Mouse (Mus musculus) right cerebral cortex, adult 2 months (tissue): ENCODE data around the gene Cyth3.

Experiments used
- DNase-seq, 2 experiments: peaks; one replicate each; pipeline ENCODE4 v3.0.0; 2021 to 2022; ENCODE audit warnings: low spot score in 2 of 2

Gene Cyth3

DNA sequence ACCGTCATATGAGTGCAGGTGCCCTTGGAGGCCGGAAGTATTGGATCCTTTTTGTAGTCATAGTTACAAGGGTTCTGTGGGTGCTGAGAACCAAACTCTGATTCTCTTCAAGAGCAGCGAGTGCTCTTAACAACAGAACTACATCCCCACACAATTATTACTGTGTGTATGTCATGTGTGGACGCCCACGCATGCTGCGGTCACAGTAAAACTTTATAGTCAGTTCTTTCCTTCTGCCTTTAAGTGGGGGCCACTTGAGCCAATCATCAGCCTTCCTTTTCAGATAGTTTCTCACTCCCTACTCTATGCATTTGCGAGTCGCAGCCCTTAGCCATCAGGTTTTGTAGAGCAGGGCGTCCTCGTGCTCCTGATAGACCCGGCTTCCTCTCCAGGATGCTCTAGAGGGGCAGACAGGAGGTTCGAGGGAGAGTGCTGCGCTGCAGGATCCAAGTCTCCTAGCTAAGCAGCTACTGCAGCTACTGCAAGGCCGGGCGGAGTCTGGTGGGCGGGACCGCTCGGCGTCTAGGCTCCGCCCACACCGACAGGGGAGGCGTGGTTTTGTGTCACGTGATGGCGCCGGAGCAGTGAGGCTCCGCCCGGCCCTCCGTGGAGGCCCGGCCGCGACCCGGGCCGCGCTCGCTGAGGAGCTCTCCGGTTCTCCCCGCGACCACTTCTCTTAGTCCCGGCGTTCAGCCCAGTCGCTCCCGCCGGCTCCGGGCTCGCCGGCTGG lies at the start of gene Cyth3:
Gene Cyth3 (plus strand): TSS at position 555 of the 730 bp plus-strand sequence.
- DNase-seq = peak; percentile 92 to 96

DNA sequence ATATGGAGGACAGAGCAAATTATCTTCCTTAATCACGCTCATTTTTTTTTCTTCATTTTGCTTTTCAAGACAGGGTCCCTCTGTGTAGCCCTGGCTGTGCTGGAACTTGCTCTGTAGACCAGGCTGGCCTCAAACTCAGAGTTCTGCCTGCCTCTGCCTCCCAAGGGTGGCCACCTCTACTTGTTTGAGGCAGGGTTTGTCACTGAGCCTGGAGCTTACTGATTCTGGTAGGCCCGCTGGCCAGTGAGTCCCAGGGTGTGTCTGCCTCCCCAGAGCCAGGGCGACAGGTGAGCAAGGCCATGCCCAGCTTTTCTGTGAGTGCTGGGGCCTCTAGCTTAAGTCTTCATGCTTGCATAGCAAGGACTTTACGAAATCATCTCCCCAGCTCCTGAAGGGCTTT lies 49.2 kb upstream of the Cyth3 start:
- DNase-seq = no peak

DNA sequence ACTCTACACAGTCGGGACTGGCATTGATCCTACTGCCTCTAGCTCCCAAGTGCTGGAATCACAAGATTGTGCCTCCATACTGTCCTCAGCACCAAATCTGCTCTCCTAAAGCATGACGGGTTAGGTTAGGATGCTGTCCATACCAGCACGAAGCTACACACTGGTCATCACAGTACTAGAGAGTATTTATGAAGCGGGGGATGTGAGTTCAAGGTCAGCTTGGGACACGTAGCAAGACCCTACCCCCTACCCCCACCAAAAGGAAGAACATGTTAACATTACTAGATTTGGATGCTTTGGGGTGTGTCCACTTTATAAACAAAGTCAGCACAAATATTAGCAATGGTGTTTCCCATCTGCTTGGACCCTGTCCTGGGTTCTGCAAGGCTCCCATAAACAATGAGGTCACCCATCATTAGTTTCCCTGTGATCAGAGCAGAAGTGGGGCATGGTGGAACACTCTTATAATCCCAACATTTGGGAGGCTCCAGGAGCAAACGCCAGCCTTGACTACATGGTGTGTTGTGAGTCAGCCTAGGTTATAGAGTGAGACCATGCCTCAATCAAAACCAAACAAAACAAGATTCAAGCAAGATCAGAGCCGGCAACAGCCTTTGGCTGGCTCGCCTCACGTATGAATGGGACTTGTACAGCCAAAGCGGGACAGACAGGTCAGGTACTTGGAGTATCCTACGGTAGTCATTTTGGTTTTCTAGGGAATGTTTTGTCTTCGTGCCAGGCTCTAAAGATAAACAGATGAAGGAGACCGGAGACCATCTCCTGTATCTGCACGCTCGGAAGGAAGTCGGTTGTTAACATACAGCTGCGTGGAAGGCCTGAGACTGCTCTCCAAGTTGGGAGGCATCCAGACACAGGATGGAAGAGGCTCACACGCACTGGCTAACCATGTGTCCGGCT lies 47.7 kb upstream of the Cyth3 start:
- no peak for DNase-seq

GRCm38 (mm10) chr5:143579537-143580203 lies 42.6 kb upstream of the Cyth3 start:
- DNase-seq = peak; percentile 48 to 59

DNA sequence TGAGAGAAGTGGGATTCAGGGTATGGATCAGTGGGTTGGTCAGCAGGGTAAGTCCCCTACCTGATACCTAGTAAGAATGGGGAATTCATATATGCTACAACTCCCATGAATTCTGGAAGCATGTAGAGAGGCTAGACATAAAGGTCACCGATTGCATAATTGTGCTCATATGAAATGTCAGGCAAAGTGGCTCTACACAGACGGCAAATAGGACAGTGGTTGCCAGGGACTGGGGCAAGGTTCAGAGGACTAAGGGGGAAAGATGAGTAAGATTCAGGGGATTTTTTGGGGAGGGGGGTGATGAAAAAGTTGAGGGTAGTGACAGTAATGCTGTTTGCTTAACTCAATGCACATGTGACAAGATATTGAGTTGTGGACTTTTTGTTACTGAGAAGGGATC lies 41.3 kb upstream of the Cyth3 start:
- DNase-seq = no peak

GRCm38 (mm10) chr5:143581874-143582273 lies 40.4 kb upstream of the Cyth3 start:
- DNase-seq = peak in 1 of 2 experiments; percentile 36

GRCm38 (mm10) chr5:143583081-143583480 lies 39.2 kb upstream of the Cyth3 start:
- DNase-seq = no peak

DNA sequence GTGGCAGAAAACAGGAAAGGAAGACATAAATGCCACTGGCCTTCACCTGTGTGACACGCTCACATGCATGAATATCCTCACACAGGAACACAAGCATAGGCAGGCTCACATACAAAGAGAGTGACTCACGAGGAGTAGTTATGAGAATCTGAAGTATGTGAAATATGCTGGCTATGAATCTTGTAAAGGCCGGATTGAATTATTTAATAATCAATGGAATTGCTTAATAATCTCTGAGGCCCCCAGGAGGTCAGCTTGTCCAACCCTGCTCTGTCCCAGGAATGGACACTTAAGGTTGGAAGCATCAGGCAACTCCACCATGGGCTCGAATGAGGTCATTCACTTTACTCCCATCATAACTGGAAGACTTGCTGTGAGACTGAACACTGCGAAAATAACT lies 37.3 kb upstream of the Cyth3 start:
- no peak for DNase-seq

GRCm38 (mm10) chr5:143586386-143586785 lies 35.9 kb upstream of the Cyth3 start:
- DNase-seq = no peak

DNA sequence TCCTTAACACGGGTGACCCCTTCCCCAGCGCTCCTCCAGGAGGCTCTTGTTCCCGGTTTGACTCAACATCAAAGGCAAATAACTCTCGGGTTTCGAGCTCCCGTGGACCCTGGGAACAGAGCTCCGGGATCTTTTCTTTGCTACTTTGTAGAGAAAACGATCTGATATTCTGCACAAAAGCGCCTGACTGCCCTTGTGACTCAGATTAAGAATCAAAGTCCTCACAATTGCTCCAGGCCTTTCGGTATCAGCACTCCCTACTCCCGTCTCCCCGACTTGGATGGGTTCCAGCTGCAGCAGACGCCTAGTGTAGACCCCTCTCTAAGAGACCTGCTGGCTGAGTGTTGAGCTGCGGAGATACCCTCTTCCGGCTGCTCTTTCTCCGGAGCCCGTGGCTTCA lies 33.1 kb upstream of the Cyth3 start:
- DNase-seq = no peak

DNA sequence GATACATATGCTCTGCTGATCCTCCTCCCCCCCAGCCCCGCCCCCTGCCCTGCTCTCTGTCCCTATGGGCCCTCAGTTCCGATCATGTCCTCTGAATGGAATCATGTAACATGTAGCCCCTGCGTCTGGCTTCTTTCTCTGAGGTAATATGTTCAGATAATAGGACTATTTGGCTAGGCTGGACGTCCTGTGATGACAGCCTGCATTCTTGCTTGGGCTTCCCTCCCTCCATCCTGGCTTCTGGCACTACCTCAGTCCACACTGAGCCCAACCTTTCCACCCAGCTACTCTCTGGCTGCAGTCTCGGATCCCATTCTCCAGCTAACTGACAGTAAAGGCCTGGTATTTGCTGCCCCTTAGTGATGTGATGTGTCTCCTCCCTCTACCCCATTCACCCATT lies 29.3 kb upstream of the Cyth3 start:
- no peak for DNase-seq

DNA sequence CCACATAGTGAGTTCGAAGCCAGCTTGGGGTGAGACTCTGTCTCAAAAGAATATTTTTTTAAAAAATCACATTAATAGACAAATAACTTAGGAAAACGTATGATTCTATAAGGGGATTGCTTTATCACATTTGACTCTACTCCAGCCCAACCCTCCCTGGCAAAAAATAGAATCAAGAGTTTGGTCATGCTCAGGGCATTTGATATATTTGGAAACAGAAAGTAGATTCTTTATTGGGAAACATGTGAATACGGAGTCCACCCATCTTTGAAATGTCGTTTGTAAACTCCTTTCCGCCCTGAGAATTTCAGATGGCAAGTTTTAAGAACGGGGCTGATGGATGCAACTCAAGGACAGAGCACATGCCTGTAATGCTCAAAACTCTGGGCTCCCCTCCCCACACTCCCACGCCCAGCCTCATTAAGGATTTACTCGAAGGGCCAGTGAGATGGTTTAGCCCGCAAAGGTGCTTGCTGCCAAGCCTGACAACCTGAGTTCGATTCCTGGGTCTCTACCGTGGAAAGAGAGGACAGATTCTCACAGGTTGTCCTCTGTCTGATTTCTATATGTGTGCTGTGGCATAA lies 28.6 kb upstream of the Cyth3 start:
- no peak for DNase-seq

DNA sequence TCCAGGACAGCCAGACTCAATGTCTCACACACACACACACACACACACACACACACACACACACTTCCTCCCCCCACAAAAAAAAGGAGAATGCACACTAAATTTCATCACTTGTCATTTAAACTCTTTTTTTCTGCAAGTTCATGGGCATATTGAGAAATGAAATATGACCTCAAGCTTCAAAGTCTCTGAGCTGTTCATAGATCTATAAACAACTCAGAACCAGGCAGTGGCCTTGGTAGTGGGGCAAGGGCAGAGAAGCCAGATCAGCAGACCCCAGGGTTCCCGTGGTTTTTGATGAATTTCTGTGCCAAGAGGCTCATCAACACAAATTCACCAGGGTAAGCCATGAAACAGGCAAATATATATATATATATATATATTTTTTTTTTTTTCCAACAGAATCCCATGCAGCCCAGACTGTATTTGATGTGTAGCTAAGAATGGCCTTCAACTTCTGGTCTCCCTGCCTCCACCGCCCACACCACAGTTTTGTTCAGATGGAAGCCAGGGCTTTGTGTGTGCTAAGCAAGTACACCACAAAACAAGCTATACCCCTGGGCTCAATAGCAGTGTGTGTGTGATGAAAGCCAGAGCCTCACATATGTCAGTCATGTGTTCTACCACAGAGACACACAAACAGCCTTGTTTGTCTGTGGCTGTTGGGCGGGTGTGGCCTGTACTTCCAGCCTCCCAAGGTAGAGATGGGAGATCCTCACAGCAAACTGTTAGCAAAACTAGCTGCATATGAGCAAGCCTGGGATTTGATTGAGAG lies 27.8 kb upstream of the Cyth3 start:
- no peak for DNase-seq

DNA sequence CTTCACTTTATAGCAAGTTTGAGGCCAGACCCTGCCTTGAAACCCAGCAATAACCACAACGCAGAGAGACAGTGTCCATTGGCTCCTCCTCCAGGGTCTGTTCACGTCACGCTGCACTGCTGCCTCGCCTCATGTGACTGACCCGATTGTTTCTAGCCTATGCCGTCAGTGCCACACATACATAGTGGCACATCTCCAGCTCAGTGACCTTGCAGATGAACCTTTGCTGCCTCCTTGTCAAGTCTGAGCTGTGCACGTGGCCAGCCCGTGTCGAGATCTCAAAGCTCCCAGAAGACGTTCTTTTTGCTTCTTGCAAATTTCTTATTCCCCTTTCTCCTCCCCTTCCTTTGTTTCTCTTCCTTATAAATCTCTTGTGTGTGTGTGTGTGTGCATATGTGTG lies 20.2 kb upstream of the Cyth3 start:
- no peak for DNase-seq

DNA sequence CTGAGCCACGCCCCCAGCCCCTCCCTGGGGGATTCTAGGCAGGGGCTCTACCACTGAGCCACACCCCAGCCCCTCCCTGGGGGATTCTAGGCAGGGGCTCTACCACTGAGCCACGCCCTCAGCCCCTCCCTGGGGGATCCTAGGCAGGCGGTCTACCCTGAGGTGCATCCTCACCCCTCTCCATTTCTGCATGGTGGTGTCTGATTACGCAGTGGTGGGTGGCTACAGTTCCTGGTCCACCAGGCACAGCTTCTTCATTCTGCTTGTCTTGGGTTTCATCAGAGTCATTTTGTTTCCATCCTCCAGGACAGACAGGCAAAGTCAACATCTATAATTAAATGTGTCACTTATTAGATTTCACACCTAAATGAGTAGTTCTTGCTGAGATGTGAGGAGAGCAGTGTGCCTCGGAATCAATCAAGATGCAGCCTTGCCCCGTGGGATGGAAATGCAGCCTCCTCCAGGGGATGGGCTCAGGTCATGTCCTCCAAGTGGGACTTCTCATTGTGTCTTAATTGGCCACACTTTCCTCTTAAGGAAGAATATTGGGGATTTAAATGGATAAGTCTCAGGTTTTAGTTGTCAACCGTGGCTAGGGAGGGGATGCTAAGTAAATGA lies 18.0 kb upstream of the Cyth3 start:
- DNase-seq = no peak

DNA sequence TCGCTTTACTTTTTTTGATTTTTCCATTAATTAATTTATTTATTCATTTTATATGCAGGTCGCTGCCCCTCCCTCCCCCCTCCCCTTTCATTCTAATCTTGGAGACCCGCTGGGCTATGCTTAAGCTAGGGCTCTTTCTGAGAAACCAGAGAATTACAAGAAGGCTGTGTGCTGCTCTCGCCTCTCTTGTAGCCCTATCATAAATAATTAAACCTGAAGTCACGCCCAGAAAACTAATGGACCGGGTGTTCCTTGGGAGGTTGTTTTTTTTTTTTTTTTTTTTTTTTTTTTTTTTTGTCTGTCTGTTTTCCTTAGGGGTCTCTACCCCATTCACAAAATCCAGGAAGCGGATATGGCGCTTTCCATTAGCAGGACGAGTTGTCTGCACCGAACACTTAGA lies 15.5 kb upstream of the Cyth3 start:
- DNase-seq = no peak

DNA sequence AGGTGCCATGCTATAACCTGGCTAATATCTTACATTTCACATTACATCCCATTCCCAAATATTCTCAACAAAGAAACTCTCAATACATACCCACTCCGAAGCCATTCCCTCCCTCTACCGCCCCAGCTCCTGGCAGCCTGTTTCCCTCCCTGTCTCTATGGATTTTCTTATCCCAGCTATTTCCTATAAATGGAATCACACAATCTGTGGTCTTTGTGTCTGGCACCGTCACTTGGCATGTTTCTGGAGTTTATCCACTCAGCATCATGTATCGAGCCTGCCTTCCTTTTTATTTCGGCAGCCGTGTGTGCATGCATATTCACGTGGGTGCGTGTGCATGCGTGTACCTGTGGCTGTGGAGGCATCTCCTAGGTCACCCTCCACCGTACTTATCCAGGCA lies 14.1 kb upstream of the Cyth3 start:
- DNase-seq = peak; percentile 33 to 54

GRCm38 (mm10) chr5:143611954-143612353 lies 10.3 kb upstream of the Cyth3 start:
- no peak for DNase-seq

GRCm38 (mm10) chr5:143613265-143613664 lies 9.0 kb upstream of the Cyth3 start:
- no peak for DNase-seq

DNA sequence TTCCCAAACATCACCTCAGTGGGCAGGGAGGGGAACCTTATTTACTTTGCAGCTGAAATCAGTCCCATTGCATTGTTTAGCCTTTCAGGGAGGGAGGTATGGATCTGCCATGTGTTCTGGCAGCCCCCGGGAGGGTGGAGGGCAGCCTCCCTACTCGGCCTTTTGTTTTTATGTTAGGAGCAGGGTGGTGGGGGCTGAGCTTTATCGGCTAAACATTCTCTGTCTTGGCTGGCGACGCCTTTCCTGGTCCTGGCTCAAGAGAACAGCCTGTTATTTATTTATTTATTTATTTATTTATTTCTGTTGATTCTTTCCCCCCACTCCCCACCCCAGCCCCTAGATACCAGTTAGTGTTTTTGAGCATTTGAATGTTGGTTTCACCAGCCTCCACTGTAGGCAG lies 7.7 kb upstream of the Cyth3 start:
- DNase-seq = no peak

GRCm38 (mm10) chr5:143615353-143615752 lies 6.9 kb upstream of the Cyth3 start:
- DNase-seq = no peak
